Mouse (Mus musculus) liver, embryonic 14.5 days (tissue): Measurements from ENCODE around the gene Bnc2. TPM values are rescaled to one million over a fixed set of nuclear protein-coding genes. Genes with fewer than 3 reads are reported as not detected.
A peak's percentile ranks its signal among the peaks of the same experiment; 100 is the strongest.

Experiments used
- ATAC-seq: fragments of 200-750 bp; cut with Nextera tagmentation; 2 replicates; pipeline ENCODE4 v1.8.0; 2017; ENCODE audit warnings: moderate number of reproducible peaks, mild to moderate bottlenecking, moderate library complexity; ENCODE audit not compliant: insufficient read depth
- DNase-seq, 3 experiments: peaks; one replicate each; pipeline ENCODE4 v3.0.0-alpha.2; 2012 to 2013; ENCODE audit warnings: low read depth in 3 of 3, low spot score in 3 of 3
- H3K27ac ChIP-seq: fragments of 300-500 bp; sonication (generic); 2 replicates; pipeline ENCODE4 v1.5.1; 2014; ENCODE audit warnings: moderate library complexity, mild to moderate bottlenecking, control low read depth, inconsistent platforms
- H3K27me3 ChIP-seq: fragments of 300-500 bp; sonication (generic); 2 replicates; pipeline ENCODE4 v1.6.1; 2014; ENCODE audit warnings: mild to moderate bottlenecking, low read length, moderate library complexity; ENCODE audit not compliant: control insufficient read depth, insufficient read depth
- H3K36me3 ChIP-seq: fragments of 300-500 bp; sonication (generic); replicated peaks from 2 replicates; pipeline ENCODE4 v1.6.1; 2014; ENCODE audit warnings: low read depth; ENCODE audit not compliant: control insufficient read depth, insufficient read depth
- H3K4me1 ChIP-seq, 2 experiments: fragments of 200-500 bp in 1 of 2; fragments of 300-500 bp in 1 of 2; sonication (generic) in 1 of 2; replicated peaks; 2 replicates each; pipeline ENCODE4 v1.6.1; 2012 to 2014; ENCODE audit warnings: antibody characterized with exemption in 1 of 2, inconsistent platforms in 1 of 2, low read length in 1 of 2; ENCODE audit not compliant: control insufficient read depth in 2 of 2, insufficient read depth in 2 of 2
- H3K4me2 ChIP-seq: fragments of 300-500 bp; sonication (generic); 2 replicates; pipeline ENCODE4 v1.6.1; 2014; ENCODE audit warnings: low read depth, mild to moderate bottlenecking, control low read depth, moderate library complexity
- H3K4me3 ChIP-seq, 2 experiments: fragments of 200-500 bp in 1 of 2; fragments of 300-500 bp in 1 of 2; sonication (generic) in 1 of 2; 2 replicates each; pipeline ENCODE4 v1.5.1; 2012 to 2014; ENCODE audit warnings: low read depth in 2 of 2, low read length in 2 of 2, mild to moderate bottlenecking in 2 of 2, control low read depth in 1 of 2, inconsistent platforms in 1 of 2, moderate library complexity in 1 of 2; ENCODE audit not compliant: insufficient read depth in 1 of 2
- H3K9ac ChIP-seq: fragments of 300-500 bp; sonication (generic); replicated peaks from 2 replicates; pipeline ENCODE4 v1.6.1; 2014; ENCODE audit warnings: mild to moderate bottlenecking, control low read depth, moderate library complexity
- H3K9me3 ChIP-seq: fragments of 300-500 bp; sonication (generic); 2 replicates; pipeline ENCODE4 v1.6.1; 2016; ENCODE audit warnings: low read length, mixed read lengths; ENCODE audit not compliant: control insufficient read depth
- CTCF ChIP-seq: IDR thresholded peaks from 2 replicates; pipeline ENCODE4 v1.5.1; 2016; ENCODE audit warnings: antibody characterized with exemption, low read depth, control low read depth
- EP300 ChIP-seq: IDR thresholded peaks from 2 replicates; pipeline ENCODE4 v1.6.1; 2016; ENCODE audit warnings: antibody characterized with exemption, low read depth
- WGBS: fragments of 180-500 bp; shearing (Covaris S2); extraction: QIAGEN DNeasy Blood & Tissue Kit; methylation state at CpG from one replicate; pipeline ENCODE4 v1.1.7; 2014; ENCODE audit not compliant: insufficient replicate concordance; 5-methylcytosine and 5-hydroxymethylcytosine counted together
- polyA plus RNA-seq, 2 experiments: library from polyadenylated mRNA; depleted of rRNA in 1 of 2; stranded (reverse) in 1 of 2; unstranded in 1 of 2; fragments of >200 nt; fragmentation: Nextera tagmentation in 1 of 2; extraction: Ambion mirVana in 1 of 2; gene quantifications; 2 replicates each; pipeline versions ENCODE4 v1.2.1 to v1.2.3; 2012 to 2014

The Bnc2 gene
- polyA plus RNA-seq, 2 experiments, result 0.17 to 0.46 TPM

- Histone ChIP-seq H3K27ac (no peak overlapping the region), H3K36me3 (no peaks in the 10 kb centered on the region), H3K9ac (no peak overlapping the region), H3K4me3 (no peak overlapping the region), H3K27me3 (no peaks in the 10 kb centered on the region), H3K4me1 (no peaks in the 10 kb centered on the region), H3K9me3 (no peaks in the 10 kb centered on the region), H3K4me2 (no peak overlapping the region)
- ATAC-seq (no peak), DNase-seq (no peak)
- TF ChIP-seq CTCF (no peak), EP300 (no peak)
Observed at GRCm38 (mm10) chr4:84646576-84646975, 28.5 kb downstream of the Bnc2 start.

GRCm38 (mm10) chr4:84639166-84639565, 35.9 kb downstream of the Bnc2 start:
- Histone ChIP-seq H3K36me3 (no peaks in the 10 kb centered on the region), H3K9me3 (no peaks in the 10 kb centered on the region), H3K9ac (no peak overlapping the region), H3K27me3 (no peaks in the 10 kb centered on the region), H3K4me2 (no peak overlapping the region), H3K4me3 (no peak overlapping the region), H3K27ac (no peak overlapping the region), H3K4me1 (no peaks in the 10 kb centered on the region)
- DNase-seq (no peak), ATAC-seq (no peak)
- WGBS, result 48% methylated on average over 6 of the region's 6 CpGs
- TF ChIP-seq CTCF, result no peak
- TF ChIP-seq EP300, result no peak

GRCm38 (mm10) chr4:84637641-84638040, 37.4 kb downstream of the Bnc2 start:
- TF ChIP-seq EP300, result no peak
- TF ChIP-seq CTCF, result no peak
- DNase-seq, result no peak
- Histone ChIP-seq H3K4me1 (no peaks in the 10 kb centered on the region), H3K27ac (no peak overlapping the region), H3K9me3 (no peaks in the 10 kb centered on the region), H3K9ac (no peak overlapping the region), H3K4me3 (no peak overlapping the region), H3K27me3 (no peaks in the 10 kb centered on the region), H3K36me3 (no peaks in the 10 kb centered on the region), H3K4me2 (0 out of 2 replicates have a peak overlapping the region, but pooled peaks have one; percentile 8)
- ATAC-seq, result no peak
- WGBS, result 12% methylated on average over 10 of the region's 10 CpGs

GRCm38 (mm10) chr4:84634751-84635150, 40.3 kb downstream of the Bnc2 start:
- Histone ChIP-seq H3K4me3 (no peak overlapping the region), H3K4me1 (no peaks in the 10 kb centered on the region), H3K9me3 (no peaks in the 10 kb centered on the region), H3K36me3 (no peaks in the 10 kb centered on the region), H3K4me2 (no peak overlapping the region), H3K27ac (no peak overlapping the region), H3K27me3 (no peaks in the 10 kb centered on the region), H3K9ac (no peak overlapping the region)
- WGBS, result 46% methylated on average over 4 of the region's 4 CpGs
- TF ChIP-seq EP300 (no peak), CTCF (no peak)
- no peak for ATAC-seq
- no peak for DNase-seq

GRCm38 (mm10) chr4:84633991-84634390, 41.1 kb downstream of the Bnc2 start:
- DNase-seq (no peak), ATAC-seq (no peak)
- Histone ChIP-seq H3K27me3 (no peaks in the 10 kb centered on the region), H3K27ac (no peak overlapping the region), H3K4me3 (no peak overlapping the region), H3K36me3 (no peaks in the 10 kb centered on the region), H3K4me1 (no peaks in the 10 kb centered on the region), H3K9ac (no peak overlapping the region), H3K9me3 (no peaks in the 10 kb centered on the region), H3K4me2 (no peak overlapping the region)
- TF ChIP-seq EP300, result no peak
- TF ChIP-seq CTCF, result no peak
- 44% methylated on average over 1 of the region's 1 CpGs for WGBS
